ENCODE assay signal across 8 mouse cellular contexts in genomic region chr8:126665581-126666241, GRCm38 (mm10).
DNase-seq lines count a peak whose midpoint lies in the region; ATAC-seq and TF ChIP-seq lines count a peak whose summit lies in the region.

No protein-coding gene starts in this region.

- peak overlapping the region; percentile 63 for H3K4me2 ChIP-seq in liver, postnatal 0 days (ENCODE audit: low read depth, low read length)
- peak overlapping the region; percentile 38 for H3K4me2 ChIP-seq in neural tube, embryonic 14.5 days (ENCODE audit: low read depth, low read length)

- peak overlapping the region; percentile 64 for H3K9ac ChIP-seq in liver, postnatal 0 days (replicated peaks)
- H3K9ac ChIP-seq in neural tube, embryonic 14.5 days (replicated peaks; ENCODE audit: low read depth, low read length), result peak overlapping the region; percentile 53

- H3K4me3 ChIP-seq in layer of hippocampus, adult 2 months, result peak overlapping the region; percentile 51
- H3K4me3 ChIP-seq in liver, postnatal 0 days (ENCODE audit: low read depth, low read length), result peak overlapping the region; percentile 17; the same call in 1 of the 2 replicates
- H3K4me3 ChIP-seq in neural tube, embryonic 14.5 days (ENCODE audit: low read depth, low read length), result no peak overlapping the region

- ATAC-seq in frontal cortex, adult (ENCODE audit: low TSS enrichment), result peak; percentile 16
- peak; percentile 18 for ATAC-seq in liver, postnatal 0 days
- 0 out of 2 replicates have a peak, but pooled peaks have one; percentile 1 for ATAC-seq in neural tube, embryonic 14.5 days (ENCODE audit: low read depth)

- no peaks in the 10 kb centered on the region for H3K27me3 ChIP-seq in liver, postnatal 0 days (ENCODE audit: insufficient read depth, low read length)
- no peaks in the 10 kb centered on the region for H3K27me3 ChIP-seq in neural tube, embryonic 14.5 days (ENCODE audit: control insufficient read depth, insufficient read depth, low read length)

- TF ChIP-seq EP300 in liver, postnatal 0 days (IDR thresholded peaks at IDR 0.05; ENCODE audit: low read depth), result no peak; the same call in 1 of the 2 replicates

- H3K9me3 ChIP-seq in liver, postnatal 0 days (ENCODE audit: low read length), result no peaks in the 10 kb centered on the region
- no peaks in the 10 kb centered on the region for H3K9me3 ChIP-seq in neural tube, embryonic 14.5 days (ENCODE audit: control insufficient read depth, low read length)

- TF ChIP-seq CTCF in layer of hippocampus, adult 2 months (conservative IDR thresholded peaks at IDR 0.05), result no peak
- no peak for TF ChIP-seq CTCF in liver, postnatal 0 days (IDR thresholded peaks at IDR 0.05; ENCODE audit: low read depth)

- peaks cover 66% of the 10 kb centered on the region for H3K4me1 ChIP-seq in liver, postnatal 0 days (ENCODE audit: insufficient read depth)
- peaks cover 69% of the 10 kb centered on the region for H3K4me1 ChIP-seq in neural tube, embryonic 14.5 days (ENCODE audit: control insufficient read depth, insufficient read depth, low read length)

- WGBS in liver, postnatal 0 days (ENCODE audit: insufficient replicate concordance), result 12% methylated on average over 18 of the region's 18 CpGs
- 8% methylated on average over 18 of the region's 18 CpGs for WGBS in neural tube, embryonic 14.5 days

- no peaks in the 10 kb centered on the region for H3K36me3 ChIP-seq in liver, postnatal 0 days (replicated peaks; ENCODE audit: insufficient read depth, low read length)
- H3K36me3 ChIP-seq in neural tube, embryonic 14.5 days (ENCODE audit: control insufficient read depth, insufficient read depth, low read length), result no peaks in the 10 kb centered on the region

- H3K27ac ChIP-seq in layer of hippocampus, adult 2 months, result peak overlapping the region; percentile 100
- peak overlapping the region; percentile 94 for H3K27ac ChIP-seq in liver, postnatal 0 days (ENCODE audit: low read depth)
- H3K27ac ChIP-seq in neural tube, embryonic 14.5 days (ENCODE audit: low read depth, low read length), result peak overlapping the region; percentile 95

- peak; percentile 97 for DNase-seq in Muller cell, postnatal 12 days (ENCODE audit: inconsistent ontology term)
- DNase-seq in c-Kit-positive CD71-positive TER-119-positive erythroid progenitor cells, embryonic 14.5 days (ENCODE audit: low spot score), result peak; percentile 16
- peak; percentile 58 for DNase-seq in heart, postnatal 4 days
- DNase-seq in layer of hippocampus, adult 2 months (ENCODE audit: low spot score in 2 of 2), result peak; percentile 53 to 84
- peak; percentile 64 for DNase-seq in liver, postnatal 0 days
- peak; percentile 40 for DNase-seq in yolk sac, embryonic 10.5 days (ENCODE audit: low spot score)

Comparison
In these comparisons a context has a peak if more than half of its experiments do, and no peak if none do; other contexts are left out.
1. DNase-seq: peak in every context shown above with its lines; median percentile 97 in Muller cell, postnatal 12 days; 68 in layer of hippocampus, adult 2 months; 64 in liver, postnatal 0 days; 58 in heart, postnatal 4 days; 40 in yolk sac, embryonic 10.5 days; 16 in c-Kit-positive CD71-positive TER-119-positive erythroid progenitor cells, embryonic 14.5 days.